Mouse (Mus musculus): ENCODE measurements around the gene Naa80.

Naa80 gene

DNA sequence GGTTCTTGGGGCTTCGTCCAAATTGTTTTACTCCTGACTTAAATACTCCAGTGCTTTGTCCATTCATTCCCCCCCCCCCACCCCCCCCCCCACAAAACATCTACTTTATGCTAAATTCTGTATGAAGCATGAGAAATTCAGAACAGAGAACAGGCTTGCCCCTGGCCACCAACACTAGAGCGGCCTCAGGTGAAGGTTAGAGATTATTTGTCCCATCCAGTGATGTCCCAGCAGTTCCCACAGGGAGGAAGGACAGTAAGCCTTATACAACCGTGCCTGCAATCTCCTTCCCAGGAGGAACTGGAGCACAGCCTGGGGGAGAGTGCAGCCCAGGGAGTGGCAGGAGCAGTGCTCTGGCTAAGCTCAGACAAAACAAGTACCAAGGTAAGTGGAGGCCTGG lies at the start of gene Naa80:
TSS of gene Naa80 (plus strand) at position 301 of the 400 bp plus-strand sequence.
- in situ Hi-C loops (cut with MboI; ENCODE audit: unreplicated experiment in 2 of 2), result no loop called here

- in situ Hi-C loops (cut with MboI; ENCODE audit: unreplicated experiment in 2 of 2), result loop anchor here (10.0 to 25.0 kb wide), 4 partner anchors 239 to 1553 kb away; partner anchors contain the start of genes Ccdc51 (in 1 of the 2), Cish (in 1 of the 2), Glyctk (in 1 of the 2) and Manf (in 1 of the 2)
Observed at GRCm38 (mm10) chr9:107533791-107534407, 44.8 kb upstream of the Naa80 start, which contains the start of gene Tmem115. TSS of gene Tmem115 (plus strand) at chr9:107533945.

DNA sequence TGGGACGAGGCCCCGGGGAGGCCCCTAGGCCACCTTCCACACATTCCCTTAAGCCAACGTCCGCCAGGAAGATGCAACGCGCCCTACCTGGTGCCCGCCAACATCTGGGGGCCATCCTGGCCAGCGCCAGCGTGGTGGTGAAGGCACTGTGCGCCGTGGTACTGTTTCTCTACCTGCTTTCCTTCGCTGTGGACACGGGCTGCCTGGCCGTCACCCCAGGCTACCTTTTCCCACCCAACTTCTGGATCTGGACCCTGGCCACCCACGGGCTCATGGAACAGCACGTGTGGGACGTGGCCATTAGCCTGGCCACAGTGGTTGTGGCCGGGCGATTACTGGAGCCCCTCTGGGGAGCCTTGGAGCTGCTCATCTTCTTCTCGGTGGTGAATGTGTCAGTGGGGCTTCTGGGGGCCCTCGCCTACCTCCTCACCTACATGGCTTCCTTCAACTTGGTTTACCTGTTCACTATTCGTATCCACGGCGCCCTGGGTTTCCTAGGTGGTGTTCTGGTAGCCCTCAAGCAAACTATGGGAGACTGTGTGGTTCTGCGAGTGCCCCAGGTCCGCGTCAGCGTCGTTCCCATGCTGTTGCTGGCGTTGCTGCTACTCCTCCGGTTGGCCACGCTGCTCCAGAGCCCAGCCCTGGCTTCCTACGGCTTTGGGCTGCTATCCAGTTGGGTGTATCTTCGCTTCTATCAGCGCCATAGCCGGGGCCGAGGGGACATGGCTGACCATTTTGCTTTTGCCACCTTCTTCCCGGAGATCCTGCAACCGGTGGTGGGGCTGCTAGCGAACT lies 44.1 kb upstream of the Naa80 start:
- in situ Hi-C loops (cut with MboI; ENCODE audit: unreplicated experiment in 2 of 2), result loop anchor here (10.0 to 25.0 kb wide), 4 partner anchors 240 to 1553 kb away; partner anchors contain the start of genes Ccdc51 (in 1 of the 2), Cish (in 1 of the 2), Glyctk (in 1 of the 2) and Manf (in 1 of the 2)

DNA sequence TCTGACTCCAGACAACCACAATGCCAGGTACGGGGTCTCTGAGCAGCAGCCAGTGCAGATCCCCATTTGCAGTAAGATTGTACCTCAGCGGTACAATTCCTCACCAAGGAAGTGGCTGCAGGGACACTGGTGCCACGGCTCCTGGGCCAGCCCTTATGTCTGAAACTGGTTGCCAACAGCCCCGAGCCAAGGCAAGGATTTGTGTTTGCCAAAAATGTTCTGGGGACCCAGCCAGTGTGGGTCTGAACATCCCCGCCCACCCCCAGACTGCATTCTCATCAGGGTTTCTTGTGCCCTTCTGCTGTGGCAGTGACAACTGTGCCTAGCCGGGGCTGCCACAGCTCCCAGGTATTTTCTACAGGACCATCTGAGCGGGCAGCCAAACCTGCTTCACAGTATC lies 40.5 kb upstream of the Naa80 start:
- in situ Hi-C loops (cut with MboI; ENCODE audit: unreplicated experiment in 2 of 2), result loop anchor here (10.0 to 25.0 kb wide), 4 partner anchors 243 to 1549 kb away; partner anchors contain the start of genes Ccdc51 (in 1 of the 2), Cish (in 1 of the 2), Glyctk (in 1 of the 2) and Manf (in 1 of the 2)

DNA sequence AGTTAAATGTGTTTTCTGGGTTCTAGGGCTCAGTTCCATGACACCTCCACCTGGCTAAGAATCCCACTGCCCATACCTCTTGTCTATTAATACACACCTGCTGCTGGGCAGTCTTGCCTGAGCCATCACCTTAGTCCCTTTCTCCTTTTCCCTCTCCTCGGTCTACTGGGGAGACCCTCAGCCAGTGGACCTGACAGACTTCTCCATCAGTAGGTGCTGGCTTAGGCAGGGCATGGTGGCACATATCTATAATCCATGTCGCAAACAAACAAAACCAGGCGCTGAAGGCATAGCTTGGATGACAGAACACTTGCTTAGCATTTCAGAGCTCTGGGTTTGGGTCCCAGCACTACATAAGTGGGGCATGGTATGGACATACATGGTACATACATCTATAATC lies 40.0 kb upstream of the Naa80 start:
- in situ Hi-C loops (cut with MboI; ENCODE audit: unreplicated experiment in 2 of 2), result loop anchor here (10.0 to 25.0 kb wide), 4 partner anchors 244 to 1549 kb away; partner anchors contain the start of genes Ccdc51 (in 1 of the 2), Cish (in 1 of the 2), Glyctk (in 1 of the 2) and Manf (in 1 of the 2)

GRCm38 (mm10) chr9:107539940-107540339 lies 38.7 kb upstream of the Naa80 start:
- in situ Hi-C loops (cut with MboI; ENCODE audit: unreplicated experiment in 2 of 2), result loop anchor here (10.0 to 25.0 kb wide), 4 partner anchors 245 to 1547 kb away; partner anchors contain the start of genes Ccdc51 (in 1 of the 2), Cish (in 1 of the 2), Glyctk (in 1 of the 2) and Manf (in 1 of the 2)

- in situ Hi-C loops (cut with MboI; ENCODE audit: unreplicated experiment in 2 of 2), result loop anchor here (25.0 kb wide), 2 partner anchors 1378 to 1547 kb away; partner anchors contain the start of genes Ccdc51 (in 1 of the 2), Glyctk (in 1 of the 2), Plxnb1 (in 1 of the 2) and Tma7 (in 1 of the 2)
Observed at GRCm38 (mm10) chr9:107540420-107540819, 38.3 kb upstream of the Naa80 start.

GRCm38 (mm10) chr9:107541005-107541404 lies 37.7 kb upstream of the Naa80 start:
- in situ Hi-C loops (cut with MboI; ENCODE audit: unreplicated experiment in 2 of 2), result loop anchor here (25.0 kb wide), 2 partner anchors 1379 to 1546 kb away; partner anchors contain the start of genes Ccdc51 (in 1 of the 2), Glyctk (in 1 of the 2), Plxnb1 (in 1 of the 2) and Tma7 (in 1 of the 2)

GRCm38 (mm10) chr9:107541474-107542351 lies 37.0 kb upstream of the Naa80 start, which contains the start of the genes Cyb561d2 and Nprl2:
TSS of gene Cyb561d2 (minus strand) at chr9:107542193.
TSS of gene Nprl2 (plus strand) at chr9:107542226.
- in situ Hi-C loops (cut with MboI; ENCODE audit: unreplicated experiment in 2 of 2), result loop anchor here (25.0 kb wide), 2 partner anchors 1379 to 1546 kb away; partner anchors contain the start of genes Ccdc51 (in 1 of the 2), Glyctk (in 1 of the 2), Plxnb1 (in 1 of the 2) and Tma7 (in 1 of the 2)

GRCm38 (mm10) chr9:107542352-107542686 lies 36.4 kb upstream of the Naa80 start:
- in situ Hi-C loops (cut with MboI; ENCODE audit: unreplicated experiment in 2 of 2), result loop anchor here (25.0 kb wide), 2 partner anchors 1380 to 1545 kb away; partner anchors contain the start of genes Ccdc51 (in 1 of the 2), Glyctk (in 1 of the 2), Plxnb1 (in 1 of the 2) and Tma7 (in 1 of the 2)

DNA sequence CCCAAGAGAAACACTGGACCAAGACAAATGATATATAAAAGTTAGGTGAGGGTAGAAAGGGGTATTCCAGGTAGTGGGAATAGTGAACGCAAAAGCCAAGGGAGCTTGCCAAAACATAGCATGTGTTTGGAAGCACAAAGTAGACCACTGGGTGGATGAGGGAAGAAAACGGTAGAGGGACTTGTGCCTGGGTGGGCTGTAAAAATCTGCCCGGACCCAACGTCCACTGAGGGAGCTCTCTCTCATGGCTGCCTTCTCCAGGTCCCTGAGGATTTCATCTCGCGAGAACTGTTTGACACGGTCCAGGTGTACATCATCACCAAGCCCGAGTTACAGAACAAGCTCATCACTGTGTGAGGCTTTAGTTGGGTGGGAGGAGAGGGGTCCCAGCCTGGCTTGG lies 36.0 kb upstream of the Naa80 start:
- in situ Hi-C loops (cut with MboI; ENCODE audit: unreplicated experiment in 2 of 2), result loop anchor here (25.0 kb wide), 2 partner anchors 1380 to 1545 kb away; partner anchors contain the start of genes Ccdc51 (in 1 of the 2), Glyctk (in 1 of the 2), Plxnb1 (in 1 of the 2) and Tma7 (in 1 of the 2)

DNA sequence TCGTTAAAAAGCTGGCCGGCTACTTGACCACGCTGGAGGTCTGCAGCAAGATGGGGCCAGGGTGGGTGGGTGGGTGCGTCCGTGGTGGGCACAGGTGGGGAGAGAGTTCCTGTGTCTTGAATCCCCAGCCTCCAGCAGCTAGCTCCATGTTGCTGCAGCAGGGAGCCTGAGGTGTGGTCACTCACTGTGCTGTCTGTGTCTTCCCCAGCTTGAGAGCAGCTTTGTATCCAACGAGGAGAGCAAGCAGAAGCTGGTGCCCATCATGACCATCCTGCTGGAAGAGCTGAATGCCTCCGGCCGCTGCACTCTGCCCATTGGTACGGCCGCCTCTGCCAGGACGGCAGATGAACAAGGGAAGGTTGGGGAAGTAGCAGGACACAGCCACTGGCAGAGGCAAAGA lies 35.4 kb upstream of the Naa80 start:
- in situ Hi-C loops (cut with MboI; ENCODE audit: unreplicated experiment in 2 of 2), result loop anchor here (25.0 kb wide), 2 partner anchors 1381 to 1544 kb away; partner anchors contain the start of genes Ccdc51 (in 1 of the 2), Glyctk (in 1 of the 2), Plxnb1 (in 1 of the 2) and Tma7 (in 1 of the 2)

DNA sequence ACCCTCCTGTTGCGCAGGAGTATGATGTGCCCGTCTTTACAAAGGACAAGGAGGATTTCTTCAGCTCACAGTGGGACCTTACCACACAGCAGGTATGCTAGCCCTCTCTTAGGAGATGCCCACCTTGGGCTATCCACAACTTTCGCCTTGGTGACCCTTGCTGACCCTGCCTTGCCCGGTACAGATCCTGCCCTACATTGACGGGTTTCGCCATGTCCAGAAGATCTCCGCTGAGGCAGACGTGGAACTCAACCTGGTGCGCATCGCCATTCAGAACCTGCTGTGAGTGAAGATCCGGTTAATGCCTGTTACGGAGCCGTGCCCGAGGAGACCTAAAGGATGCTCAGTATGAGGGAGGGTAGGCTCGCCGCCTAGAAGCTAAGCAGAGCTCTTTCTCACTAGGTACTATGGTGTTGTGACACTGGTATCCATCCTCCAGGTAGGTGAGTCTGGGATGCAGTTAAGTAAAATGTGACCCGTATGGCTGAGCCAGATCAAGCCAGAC lies 34.4 kb upstream of the Naa80 start:
- in situ Hi-C loops (cut with MboI; ENCODE audit: unreplicated experiment in 2 of 2), result loop anchor here (25.0 kb wide), 2 partner anchors 1382 to 1543 kb away; partner anchors contain the start of genes Ccdc51 (in 1 of the 2), Glyctk (in 1 of the 2), Plxnb1 (in 1 of the 2) and Tma7 (in 1 of the 2)

DNA sequence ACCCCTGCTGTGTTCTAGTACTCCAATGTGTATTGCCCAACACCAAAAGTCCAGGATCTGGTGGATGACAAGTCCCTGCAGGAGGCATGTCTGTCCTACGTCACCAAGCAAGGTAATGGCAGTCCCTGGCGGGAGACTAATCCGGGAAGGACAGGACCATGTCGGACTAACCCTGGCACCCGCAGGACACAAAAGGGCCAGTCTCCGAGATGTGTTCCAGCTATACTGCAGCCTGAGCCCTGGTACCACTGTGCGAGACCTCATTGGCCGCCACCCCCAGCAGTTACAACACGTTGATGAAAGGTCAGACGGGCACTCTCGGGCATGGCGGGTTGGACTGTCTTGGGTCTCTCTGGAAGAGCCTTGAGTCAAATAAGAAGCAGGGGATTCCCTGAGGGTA lies 34.0 kb upstream of the Naa80 start:
- in situ Hi-C loops (cut with MboI; ENCODE audit: unreplicated experiment in 2 of 2), result loop anchor here (25.0 kb wide), 2 partner anchors 1382 to 1543 kb away; partner anchors contain the start of genes Ccdc51 (in 1 of the 2), Glyctk (in 1 of the 2), Plxnb1 (in 1 of the 2) and Tma7 (in 1 of the 2)

DNA sequence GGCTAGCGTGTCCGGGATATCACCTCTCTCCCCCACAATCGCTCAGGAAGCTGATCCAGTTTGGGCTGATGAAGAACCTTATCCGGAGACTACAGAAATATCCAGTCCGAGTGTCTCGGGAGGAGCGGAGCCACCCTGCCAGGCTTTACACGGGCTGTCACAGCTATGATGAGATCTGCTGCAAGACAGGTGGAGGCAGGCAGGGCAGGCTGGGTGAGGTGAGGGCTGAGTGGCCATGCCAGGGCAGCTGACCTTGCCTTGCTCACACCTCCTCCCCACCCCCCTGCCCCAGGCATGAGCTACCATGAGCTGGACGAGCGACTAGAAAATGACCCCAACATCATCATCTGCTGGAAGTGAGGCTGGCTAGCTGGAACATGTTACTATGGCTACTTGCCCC lies 33.5 kb upstream of the Naa80 start:
- in situ Hi-C loops (cut with MboI; ENCODE audit: unreplicated experiment in 2 of 2), result loop anchor here (25.0 kb wide), 2 partner anchors 1383 to 1542 kb away; partner anchors contain the start of genes Ccdc51 (in 1 of the 2), Glyctk (in 1 of the 2), Plxnb1 (in 1 of the 2) and Tma7 (in 1 of the 2)

DNA sequence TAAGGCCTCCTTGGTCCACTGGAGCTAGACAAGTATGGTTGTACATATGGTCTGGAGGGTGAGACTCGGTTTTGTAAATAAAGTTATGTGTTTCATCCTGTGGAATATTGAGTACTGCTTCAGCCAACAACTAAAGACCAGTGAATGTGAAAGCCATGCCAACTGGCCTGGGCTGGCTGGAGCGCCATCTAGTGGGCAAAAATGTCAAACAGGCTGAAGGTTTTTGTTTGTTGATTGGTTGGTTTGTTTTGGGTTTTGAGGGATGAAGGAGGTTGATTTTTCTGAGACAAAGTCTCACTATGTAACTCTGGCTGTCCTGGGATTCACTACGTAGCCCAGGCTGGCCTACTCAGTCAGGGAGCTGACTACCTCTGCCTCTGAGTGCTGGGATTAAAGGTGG lies 33.1 kb upstream of the Naa80 start:
- in situ Hi-C loops (cut with MboI; ENCODE audit: unreplicated experiment in 2 of 2), result loop anchor here (25.0 kb wide), 2 partner anchors 1383 to 1542 kb away; partner anchors contain the start of genes Ccdc51 (in 1 of the 2), Glyctk (in 1 of the 2), Plxnb1 (in 1 of the 2) and Tma7 (in 1 of the 2)

DNA sequence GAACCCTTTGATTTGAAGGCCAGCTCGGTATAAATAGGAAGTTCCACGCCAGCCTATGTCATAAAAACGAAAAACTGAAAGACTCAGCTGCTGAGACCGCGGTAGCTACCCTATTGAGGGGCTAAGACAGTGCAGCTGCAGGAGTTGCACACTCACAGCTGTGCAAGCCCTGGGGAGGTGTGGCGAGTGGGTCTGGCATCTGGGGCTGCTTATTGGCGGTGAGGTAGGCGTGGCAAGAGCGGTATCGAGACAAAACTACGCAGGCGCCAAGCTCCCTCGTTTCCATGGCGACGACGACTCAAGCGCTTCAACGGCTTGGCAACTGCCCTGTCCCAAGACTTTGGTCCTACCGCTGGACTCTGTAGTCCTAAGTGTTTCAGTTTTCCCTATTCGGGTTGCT lies 31.7 kb upstream of the Naa80 start, which contains the start of gene Zmynd10:
TSS of gene Zmynd10 (plus strand) at position 273 of the 400 bp plus-strand sequence.
- in situ Hi-C loops (cut with MboI; ENCODE audit: unreplicated experiment in 2 of 2), result loop anchor here (25.0 kb wide), 2 partner anchors 1385 to 1540 kb away; partner anchors contain the start of genes Ccdc51 (in 1 of the 2), Glyctk (in 1 of the 2), Plxnb1 (in 1 of the 2) and Tma7 (in 1 of the 2)
